Mouse (Mus musculus): Measurements from ENCODE around the gene Dpp4. TPM values are rescaled to one million over a fixed set of nuclear protein-coding genes. Genes with fewer than 3 reads are reported as not detected.

Dpp4 gene
- polyA plus RNA-seq, 1 experiment from 2014 or later: 24.4 TPM

DNA sequence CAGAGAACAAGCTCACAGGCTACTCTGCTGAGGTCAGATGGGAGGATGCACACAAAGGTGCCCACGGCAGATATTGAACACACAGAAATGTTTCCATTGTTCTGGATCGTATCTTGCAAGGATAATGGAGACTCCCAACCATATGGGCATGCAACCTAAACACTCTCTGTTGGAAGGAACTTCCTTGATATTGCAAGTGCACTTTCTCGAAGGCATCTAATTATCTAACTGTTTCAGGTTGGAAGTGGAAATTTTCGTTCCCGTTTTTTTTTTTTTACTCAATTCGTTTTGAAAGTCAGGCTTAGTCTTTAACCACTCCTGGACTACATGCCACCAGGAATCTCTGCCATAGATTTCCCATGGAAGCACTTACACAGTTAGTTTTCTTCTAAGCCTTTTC lies 51.2 kb downstream of the Dpp4 start:
- no peaks in the 10 kb centered on the region for H3K4me1 ChIP-seq (ENCODE audit: control insufficient read depth, insufficient read depth, low read length)
- no peak overlapping the region for H3K4me2 ChIP-seq (ENCODE audit: low read depth, low read length)
- no peaks in the 10 kb centered on the region for H3K9me3 ChIP-seq (replicated peaks; ENCODE audit: control insufficient read depth, low read length)
- no peaks in the 10 kb centered on the region for H3K36me3 ChIP-seq (ENCODE audit: control insufficient read depth, insufficient read depth)
- no peaks in the 10 kb centered on the region for H3K27me3 ChIP-seq (ENCODE audit: control insufficient read depth, insufficient read depth, low read length)
- H3K9ac ChIP-seq (ENCODE audit: low read length): no peak overlapping the region
- ATAC-seq (replicated peaks; ENCODE audit: extremely low read depth, insufficient read depth, low FRiP score): no peak
- H3K4me3 ChIP-seq (ENCODE audit: low read length): no peak overlapping the region
- 70% methylated on average over 6 of the region's 6 CpGs for WGBS
- no peak overlapping the region for H3K27ac ChIP-seq (ENCODE audit: low read length)

DNA sequence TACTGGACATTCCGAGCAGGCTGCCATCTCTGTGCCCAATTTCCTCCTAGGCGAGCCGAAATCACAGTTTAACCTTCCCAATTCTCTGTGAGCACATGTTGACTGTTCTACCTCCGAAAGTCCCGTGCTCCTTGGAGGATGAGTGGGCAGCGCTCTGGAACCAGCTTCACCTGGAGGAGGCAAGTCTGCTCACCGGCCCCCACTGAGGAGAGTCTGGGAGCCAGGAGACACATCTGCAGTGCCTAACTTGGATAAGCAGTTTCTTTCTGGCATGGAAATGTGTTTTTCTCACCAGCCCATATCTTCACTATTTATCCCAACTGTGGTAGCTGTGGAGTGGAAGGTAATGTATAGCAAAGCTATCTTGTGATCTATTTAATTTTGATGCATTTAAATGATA lies 54.8 kb downstream of the Dpp4 start:
- WGBS: 75% methylated on average over 7 of the region's 7 CpGs
- ATAC-seq (replicated peaks; ENCODE audit: extremely low read depth, insufficient read depth, low FRiP score): no peak
- H3K27me3 ChIP-seq (ENCODE audit: control insufficient read depth, insufficient read depth, low read length): no peaks in the 10 kb centered on the region
- no peaks in the 10 kb centered on the region for H3K36me3 ChIP-seq (ENCODE audit: control insufficient read depth, insufficient read depth)
- H3K4me1 ChIP-seq (ENCODE audit: control insufficient read depth, insufficient read depth, low read length): no peaks in the 10 kb centered on the region
- H3K27ac ChIP-seq (ENCODE audit: low read length): no peak overlapping the region
- H3K4me2 ChIP-seq (ENCODE audit: low read depth, low read length): no peak overlapping the region
- no peaks in the 10 kb centered on the region for H3K9me3 ChIP-seq (replicated peaks; ENCODE audit: control insufficient read depth, low read length)
- no peak overlapping the region for H3K4me3 ChIP-seq (ENCODE audit: low read length)
- no peak overlapping the region for H3K9ac ChIP-seq (ENCODE audit: low read length)

DNA sequence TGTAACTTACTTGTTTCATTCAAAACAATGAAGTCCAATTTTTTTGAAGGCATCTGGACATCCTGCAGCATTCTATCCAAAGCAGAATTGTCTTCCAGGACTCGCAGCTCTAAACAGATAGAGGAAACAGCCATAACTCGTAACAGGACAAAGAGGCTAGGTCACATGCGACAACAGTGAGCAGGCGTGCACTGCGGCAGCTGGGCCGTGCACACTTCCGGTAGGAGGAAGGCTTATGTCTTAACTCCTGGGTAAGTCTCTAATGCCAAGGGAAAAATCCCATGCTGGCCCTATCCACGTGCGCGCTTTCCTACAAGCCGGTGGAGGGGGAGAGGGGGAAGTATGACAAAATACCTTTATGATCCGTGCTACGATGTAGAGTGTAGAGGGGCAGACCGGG lies 55.4 kb downstream of the Dpp4 start:
- Histone ChIP-seq H3K27me3 (ENCODE audit: control insufficient read depth, insufficient read depth, low read length) (no peaks in the 10 kb centered on the region), H3K9ac (ENCODE audit: low read length) (no peak overlapping the region)

DNA sequence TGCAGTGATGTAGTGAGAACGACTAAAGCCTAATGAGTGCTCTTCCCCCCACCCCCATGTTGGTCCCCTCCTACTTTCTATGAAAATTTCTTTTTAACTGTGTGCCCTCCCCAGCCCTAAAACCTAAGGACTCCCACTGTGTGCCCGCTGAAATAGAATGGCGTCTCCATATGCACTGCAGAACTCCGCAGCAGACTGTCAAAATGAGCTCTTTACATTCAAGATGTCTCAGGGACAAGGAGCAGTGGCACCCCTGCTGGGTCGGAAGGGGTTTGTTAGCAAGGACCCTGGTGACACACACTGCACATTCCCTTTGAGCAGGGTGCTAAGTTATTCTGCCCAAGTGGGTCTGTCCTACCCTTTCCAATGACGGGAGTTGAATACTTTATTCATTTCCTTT lies 56.3 kb downstream of the Dpp4 start:
- WGBS: 65% methylated on average over 6 of the region's 6 CpGs
- no peak overlapping the region for H3K27ac ChIP-seq (ENCODE audit: low read length)
- H3K4me1 ChIP-seq (ENCODE audit: control insufficient read depth, insufficient read depth, low read length): no peaks in the 10 kb centered on the region
- no peak overlapping the region for H3K9ac ChIP-seq (ENCODE audit: low read length)
- H3K9me3 ChIP-seq (replicated peaks; ENCODE audit: control insufficient read depth, low read length): no peaks in the 10 kb centered on the region
- ATAC-seq (replicated peaks; ENCODE audit: extremely low read depth, insufficient read depth, low FRiP score): no peak
- H3K36me3 ChIP-seq (ENCODE audit: control insufficient read depth, insufficient read depth): no peaks in the 10 kb centered on the region
- H3K4me2 ChIP-seq (ENCODE audit: low read depth, low read length): no peak overlapping the region
- no peak overlapping the region for H3K4me3 ChIP-seq (ENCODE audit: low read length)
- no peaks in the 10 kb centered on the region for H3K27me3 ChIP-seq (ENCODE audit: control insufficient read depth, insufficient read depth, low read length)

More for the DNA sequence above, 55.4 kb downstream of the Dpp4 start:
- Histone ChIP-seq H3K4me1 (ENCODE audit: control insufficient read depth, insufficient read depth, low read length) (no peaks in the 10 kb centered on the region), H3K27ac (ENCODE audit: low read length) (no peak overlapping the region), H3K4me2 (ENCODE audit: low read depth, low read length) (no peak overlapping the region), H3K36me3 (ENCODE audit: control insufficient read depth, insufficient read depth) (no peaks in the 10 kb centered on the region), H3K9me3 (replicated peaks; ENCODE audit: control insufficient read depth, low read length) (no peaks in the 10 kb centered on the region), H3K4me3 (ENCODE audit: low read length) (no peak overlapping the region)
- 85% methylated on average over 14 of the region's 14 CpGs for WGBS
- ATAC-seq (replicated peaks; ENCODE audit: extremely low read depth, insufficient read depth, low FRiP score): no peak

DNA sequence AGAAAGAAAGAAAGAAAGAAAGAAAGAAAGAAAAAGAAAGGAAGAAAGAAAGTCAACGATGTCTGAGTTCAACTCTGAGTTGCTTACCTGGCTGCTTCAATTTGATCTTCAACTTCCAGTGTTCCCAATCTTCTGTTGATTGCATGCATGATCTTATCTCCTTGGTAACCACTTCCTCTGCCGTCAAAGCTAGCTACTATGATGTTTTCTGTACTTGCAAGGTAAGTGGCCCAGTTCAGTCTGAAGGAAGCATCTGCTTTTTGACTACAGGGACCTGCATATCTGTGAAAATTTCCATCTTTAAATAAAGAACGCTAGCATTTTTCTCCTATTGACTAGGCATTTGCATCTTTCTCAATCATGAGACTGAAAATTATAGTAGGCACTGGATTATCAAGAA lies 60.0 kb downstream of the Dpp4 start:
- no peaks in the 10 kb centered on the region for H3K36me3 ChIP-seq (ENCODE audit: control insufficient read depth, insufficient read depth)
- no peak overlapping the region for H3K4me3 ChIP-seq (ENCODE audit: low read length)
- H3K27ac ChIP-seq (ENCODE audit: low read length): no peak overlapping the region
- H3K9ac ChIP-seq (ENCODE audit: low read length): no peak overlapping the region
- ATAC-seq (replicated peaks; ENCODE audit: extremely low read depth, insufficient read depth, low FRiP score): no peak
- H3K4me2 ChIP-seq (ENCODE audit: low read depth, low read length): no peak overlapping the region
- 64% methylated on average over 3 of the region's 3 CpGs for WGBS
- no peaks in the 10 kb centered on the region for H3K9me3 ChIP-seq (replicated peaks; ENCODE audit: control insufficient read depth, low read length)
- H3K27me3 ChIP-seq (ENCODE audit: control insufficient read depth, insufficient read depth, low read length): no peaks in the 10 kb centered on the region
- no peaks in the 10 kb centered on the region for H3K4me1 ChIP-seq (ENCODE audit: control insufficient read depth, insufficient read depth, low read length)

DNA sequence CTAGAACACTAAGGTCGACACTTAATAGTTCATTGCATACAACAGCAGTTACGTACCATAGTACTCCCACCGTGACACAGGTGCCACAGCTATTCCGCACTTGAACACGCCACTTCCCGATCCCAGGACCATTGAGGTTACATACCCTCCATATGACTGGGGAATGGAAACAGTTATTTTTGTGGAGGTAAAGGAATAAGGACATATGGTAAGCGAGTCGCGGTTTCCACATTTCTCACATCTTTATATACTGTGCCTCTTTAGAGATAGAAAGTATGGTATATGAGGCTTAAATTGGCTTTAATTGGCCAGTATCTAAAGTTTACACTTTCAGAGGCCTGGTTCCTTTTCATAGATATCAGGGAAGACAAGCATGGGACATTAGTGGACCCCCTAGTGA lies 64.3 kb downstream of the Dpp4 start:
- no peak overlapping the region for H3K9ac ChIP-seq (ENCODE audit: low read length)
- 89% methylated on average over 9 of the region's 9 CpGs for WGBS
- no peaks in the 10 kb centered on the region for H3K9me3 ChIP-seq (replicated peaks; ENCODE audit: control insufficient read depth, low read length)
- H3K27ac ChIP-seq (ENCODE audit: low read length): no peak overlapping the region
- no peak for ATAC-seq (replicated peaks; ENCODE audit: extremely low read depth, insufficient read depth, low FRiP score)
- H3K27me3 ChIP-seq (ENCODE audit: control insufficient read depth, insufficient read depth, low read length): no peaks in the 10 kb centered on the region
- H3K4me2 ChIP-seq (ENCODE audit: low read depth, low read length): no peak overlapping the region
- no peaks in the 10 kb centered on the region for H3K4me1 ChIP-seq (ENCODE audit: control insufficient read depth, insufficient read depth, low read length)
- H3K36me3 ChIP-seq (ENCODE audit: control insufficient read depth, insufficient read depth): no peaks in the 10 kb centered on the region
- no peak overlapping the region for H3K4me3 ChIP-seq (ENCODE audit: low read length)

DNA sequence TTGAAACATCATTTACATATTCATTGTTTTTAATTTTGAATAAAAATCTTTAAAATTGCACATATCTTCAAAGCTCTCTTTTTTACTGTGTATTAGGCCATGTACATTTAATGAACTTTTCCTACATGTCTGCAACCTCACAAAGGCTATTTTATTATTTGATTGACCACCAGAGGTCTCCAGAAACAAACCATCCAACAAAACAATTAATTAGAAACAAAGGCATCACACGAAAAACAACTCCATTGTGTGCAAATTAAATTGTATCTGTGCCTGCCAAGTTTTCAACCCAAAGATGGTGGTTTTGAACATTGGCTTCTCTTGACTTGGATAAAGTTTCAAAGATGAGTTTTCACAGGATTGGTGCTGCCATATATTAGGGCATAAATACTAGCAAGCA lies 65.3 kb downstream of the Dpp4 start:
- Histone ChIP-seq H3K27ac (ENCODE audit: low read length) (no peak overlapping the region), H3K27me3 (ENCODE audit: control insufficient read depth, insufficient read depth, low read length) (no peaks in the 10 kb centered on the region), H3K9ac (ENCODE audit: low read length) (no peak overlapping the region), H3K36me3 (ENCODE audit: control insufficient read depth, insufficient read depth) (no peaks in the 10 kb centered on the region), H3K9me3 (replicated peaks; ENCODE audit: control insufficient read depth, low read length) (no peaks in the 10 kb centered on the region), H3K4me1 (ENCODE audit: control insufficient read depth, insufficient read depth, low read length) (0 out of 2 replicates have a peak, but pooled peaks cover 2% of the 10 kb centered on the region), H3K4me2 (ENCODE audit: low read depth, low read length) (no peak overlapping the region), H3K4me3 (ENCODE audit: low read length) (no peak overlapping the region)
- no peak for ATAC-seq (replicated peaks; ENCODE audit: extremely low read depth, insufficient read depth, low FRiP score)
- WGBS: 21% methylated on average over 1 of the region's 1 CpGs

DNA sequence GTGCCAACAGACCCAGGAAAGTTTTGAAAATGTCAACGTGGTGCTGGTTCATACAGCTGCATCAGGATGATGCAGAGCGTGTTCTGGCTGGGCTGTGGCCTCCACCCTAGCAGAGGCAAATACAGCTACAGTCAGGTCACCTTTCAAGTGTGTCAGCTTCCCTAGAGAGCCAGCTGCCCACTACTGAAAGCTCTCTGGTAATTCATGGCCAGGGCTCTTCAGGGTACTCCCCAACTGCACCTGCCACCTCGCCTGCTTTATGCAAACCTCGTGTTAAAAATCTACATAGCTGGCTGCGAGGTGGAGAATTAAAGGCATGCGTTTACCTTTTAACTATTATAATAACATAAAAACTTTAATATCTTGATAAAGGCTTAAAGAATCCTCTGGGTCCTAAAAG lies 67.7 kb downstream of the Dpp4 start:
- Histone ChIP-seq H3K9ac (ENCODE audit: low read length) (no peak overlapping the region), H3K27me3 (ENCODE audit: control insufficient read depth, insufficient read depth, low read length) (no peaks in the 10 kb centered on the region), H3K36me3 (ENCODE audit: control insufficient read depth, insufficient read depth) (no peaks in the 10 kb centered on the region), H3K4me2 (ENCODE audit: low read depth, low read length) (no peak overlapping the region), H3K9me3 (replicated peaks; ENCODE audit: control insufficient read depth, low read length) (no peaks in the 10 kb centered on the region), H3K27ac (ENCODE audit: low read length) (no peak overlapping the region), H3K4me3 (ENCODE audit: low read length) (no peak overlapping the region), H3K4me1 (ENCODE audit: control insufficient read depth, insufficient read depth, low read length) (0 out of 2 replicates have a peak, but pooled peaks cover 3% of the 10 kb centered on the region)
- no peak for ATAC-seq (replicated peaks; ENCODE audit: extremely low read depth, insufficient read depth, low FRiP score)
- WGBS: 58% methylated on average over 6 of the region's 6 CpGs

DNA sequence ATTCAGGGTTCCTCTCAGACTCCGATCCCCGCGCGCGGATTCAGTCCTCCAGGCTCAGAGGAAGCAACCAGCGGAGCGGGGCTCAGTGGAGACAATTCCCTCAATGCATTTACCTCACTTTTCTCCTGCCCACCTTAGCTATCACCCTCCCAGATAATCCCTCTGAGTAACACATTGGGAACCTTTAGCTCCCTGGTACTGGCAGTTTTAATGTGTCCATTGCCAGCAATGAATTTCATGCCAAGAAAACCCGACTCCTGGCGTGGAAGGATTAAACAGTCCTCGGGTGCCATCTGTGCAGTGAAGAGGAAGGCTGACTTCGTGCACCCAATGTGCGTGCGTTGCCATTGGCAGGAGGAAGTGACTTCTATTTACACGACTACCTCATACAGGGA lies 70.3 kb downstream of the Dpp4 start:
- Histone ChIP-seq H3K9ac (ENCODE audit: low read length) (no peak overlapping the region), H3K9me3 (replicated peaks; ENCODE audit: control insufficient read depth, low read length) (no peaks in the 10 kb centered on the region), H3K27me3 (ENCODE audit: control insufficient read depth, insufficient read depth, low read length) (no peaks in the 10 kb centered on the region), H3K36me3 (ENCODE audit: control insufficient read depth, insufficient read depth) (no peaks in the 10 kb centered on the region), H3K4me2 (ENCODE audit: low read depth, low read length) (peak overlapping the region; percentile 36), H3K4me3 (ENCODE audit: low read length) (no peak overlapping the region), H3K4me1 (ENCODE audit: control insufficient read depth, insufficient read depth, low read length) (0 out of 2 replicates have a peak, but pooled peaks cover 3% of the 10 kb centered on the region), H3K27ac (ENCODE audit: low read length) (no peak overlapping the region)
- 57% methylated on average over 14 of the region's 14 CpGs for WGBS
- no peak for ATAC-seq (replicated peaks; ENCODE audit: extremely low read depth, insufficient read depth, low FRiP score)

Measured in heart, embryonic 16.5 days (tissue).